Mouse (Mus musculus): Measurements from ENCODE around the gene Muc1. TPM values are rescaled to one million over a fixed set of nuclear protein-coding genes. Genes with fewer than 3 reads are reported as not detected.

Gene Muc1
- polyA plus RNA-seq, 1 experiment: 53.8 TPM

GRCm38 (mm10) chr3:89270051-89270755 is 41.3 kb downstream of the Muc1 start, which contains the start of gene Slc50a1:
Slc50a1 (minus strand) TSS chr3:89270570.
- no peaks in the 10 kb centered on the region for H3K27me3 ChIP-seq (replicated peaks; ENCODE audit: control insufficient read depth, insufficient read depth, low read length)
- TF ChIP-seq CTCF (conservative IDR thresholded peaks at IDR 0.05; ENCODE audit: insufficient read depth, insufficient read length, low read depth, low read length) (peak; percentile 42), POLR2A (IDR thresholded peaks at IDR 0.05; ENCODE audit: low read depth, low read length) (peak; percentile 38)
- peak; percentile 91 for DNase-seq
- peaks cover 22% of the 10 kb centered on the region; the same call in 1 of the 2 replicates for H3K4me1 ChIP-seq (ENCODE audit: control insufficient read depth, insufficient read depth, low read length)
- H3K4me3 ChIP-seq (ENCODE audit: insufficient read depth, low read depth, low read length): peak within 1 kb of the TSS; percentile 58
- H3K36me3 ChIP-seq (ENCODE audit: control insufficient read depth, insufficient read depth, low read length): peaks cover 6% of the 10 kb centered on the region
- H3K27ac ChIP-seq (ENCODE audit: insufficient read depth, low read depth, low read length): peak within 1 kb of the TSS; percentile 62
- WGBS: 2% methylated on average over 39 of the region's 39 CpGs

DNA sequence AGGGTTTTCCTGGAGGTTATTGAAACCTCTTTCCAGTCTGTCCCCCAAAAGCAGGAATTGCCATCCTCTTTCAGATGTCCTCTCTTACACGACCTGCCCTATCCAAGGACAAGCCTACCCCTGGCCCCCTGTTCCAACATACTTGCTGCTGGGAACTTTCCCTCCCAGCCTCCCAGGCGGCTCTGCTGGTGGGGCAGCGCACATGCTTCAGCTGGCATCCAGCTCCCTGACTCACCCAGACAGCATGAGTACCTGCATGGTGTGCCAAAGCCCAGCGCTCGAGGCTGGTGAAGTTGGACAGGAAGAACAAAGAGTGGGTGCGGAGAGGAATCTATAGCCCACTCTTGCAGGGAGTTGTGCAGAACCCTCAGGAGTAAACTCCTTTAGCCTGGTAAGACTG is 42.0 kb downstream of the Muc1 start:
- H3K4me1 ChIP-seq (ENCODE audit: control insufficient read depth, insufficient read depth, low read length): peaks cover 28% of the 10 kb centered on the region; the same call in 1 of the 2 replicates
- H3K27ac ChIP-seq (ENCODE audit: insufficient read depth, low read depth, low read length): peak overlapping the region; percentile 17
- no peaks in the 10 kb centered on the region for H3K27me3 ChIP-seq (replicated peaks; ENCODE audit: control insufficient read depth, insufficient read depth, low read length)
- DNase-seq: peak; percentile 47
- no peak overlapping the region for H3K4me3 ChIP-seq (ENCODE audit: insufficient read depth, low read depth, low read length)
- no peak for TF ChIP-seq POLR2A (IDR thresholded peaks at IDR 0.05; ENCODE audit: low read depth, low read length)
- no peak for TF ChIP-seq CTCF (conservative IDR thresholded peaks at IDR 0.05; ENCODE audit: insufficient read depth, insufficient read length, low read depth, low read length)
- peaks cover 8% of the 10 kb centered on the region for H3K36me3 ChIP-seq (ENCODE audit: control insufficient read depth, insufficient read depth, low read length)
- 35% methylated on average over 6 of the region's 6 CpGs for WGBS

- peak; percentile 62 for DNase-seq
- no peaks in the 10 kb centered on the region for H3K27me3 ChIP-seq (replicated peaks; ENCODE audit: control insufficient read depth, insufficient read depth, low read length)
- peaks cover 30% of the 10 kb centered on the region; the same call in 1 of the 2 replicates for H3K4me1 ChIP-seq (ENCODE audit: control insufficient read depth, insufficient read depth, low read length)
- H3K27ac ChIP-seq (ENCODE audit: insufficient read depth, low read depth, low read length): no peak overlapping the region
- 40% methylated on average over 6 of the region's 6 CpGs for WGBS
- H3K36me3 ChIP-seq (ENCODE audit: control insufficient read depth, insufficient read depth, low read length): peaks cover 8% of the 10 kb centered on the region
- TF ChIP-seq CTCF (conservative IDR thresholded peaks at IDR 0.05; ENCODE audit: insufficient read depth, insufficient read length, low read depth, low read length) (no peak), POLR2A (IDR thresholded peaks at IDR 0.05; ENCODE audit: low read depth, low read length) (no peak)
- H3K4me3 ChIP-seq (ENCODE audit: insufficient read depth, low read depth, low read length): no peak overlapping the region
These were observed 42.9 kb downstream of the Muc1 start for GRCm38 (mm10) chr3:89271760-89272159.

- peak; percentile 54 for DNase-seq
- Histone ChIP-seq H3K36me3 (ENCODE audit: control insufficient read depth, insufficient read depth, low read length) (peaks cover 8% of the 10 kb centered on the region), H3K4me3 (ENCODE audit: insufficient read depth, low read depth, low read length) (no peak overlapping the region), H3K4me1 (ENCODE audit: control insufficient read depth, insufficient read depth, low read length) (peaks cover 14% of the 10 kb centered on the region; the same call in 1 of the 2 replicates), H3K27ac (ENCODE audit: insufficient read depth, low read depth, low read length) (0 out of 2 replicates have a peak overlapping the region, but pooled peaks have one; percentile 4), H3K27me3 (replicated peaks; ENCODE audit: control insufficient read depth, insufficient read depth, low read length) (no peaks in the 10 kb centered on the region)
- WGBS: 62% methylated on average over 13 of the region's 13 CpGs
- TF ChIP-seq CTCF (conservative IDR thresholded peaks at IDR 0.05; ENCODE audit: insufficient read depth, insufficient read length, low read depth, low read length) (no peak), POLR2A (IDR thresholded peaks at IDR 0.05; ENCODE audit: low read depth, low read length) (no peak)
These were observed 47.2 kb downstream of the Muc1 start for GRCm38 (mm10) chr3:89276061-89276460.

GRCm38 (mm10) chr3:89277281-89278021 is 48.6 kb downstream of the Muc1 start:
- H3K4me3 ChIP-seq (ENCODE audit: insufficient read depth, low read depth, low read length): peak overlapping the region; percentile 82
- H3K36me3 ChIP-seq (ENCODE audit: control insufficient read depth, insufficient read depth, low read length): peaks cover 3% of the 10 kb centered on the region; the same call in 1 of the 2 replicates
- no peaks in the 10 kb centered on the region for H3K27me3 ChIP-seq (replicated peaks; ENCODE audit: control insufficient read depth, insufficient read depth, low read length)
- H3K27ac ChIP-seq (ENCODE audit: insufficient read depth, low read depth, low read length): peak overlapping the region; percentile 89
- TF ChIP-seq CTCF (conservative IDR thresholded peaks at IDR 0.05; ENCODE audit: insufficient read depth, insufficient read length, low read depth, low read length): no peak
- no peak for TF ChIP-seq POLR2A (IDR thresholded peaks at IDR 0.05; ENCODE audit: low read depth, low read length)
- H3K4me1 ChIP-seq (ENCODE audit: control insufficient read depth, insufficient read depth, low read length): peaks cover 18% of the 10 kb centered on the region; the same call in 1 of the 2 replicates
- WGBS: 24% methylated on average over 14 of the region's 14 CpGs
- DNase-seq: peak; percentile 56

GRCm38 (mm10) chr3:89278107-89278506 is 49.2 kb downstream of the Muc1 start:
- Histone ChIP-seq H3K4me3 (ENCODE audit: insufficient read depth, low read depth, low read length) (peak overlapping the region; percentile 82), H3K27me3 (replicated peaks; ENCODE audit: control insufficient read depth, insufficient read depth, low read length) (no peaks in the 10 kb centered on the region), H3K36me3 (ENCODE audit: control insufficient read depth, insufficient read depth, low read length) (peaks cover 3% of the 10 kb centered on the region; the same call in 1 of the 2 replicates), H3K4me1 (ENCODE audit: control insufficient read depth, insufficient read depth, low read length) (peaks cover 18% of the 10 kb centered on the region; the same call in 1 of the 2 replicates), H3K27ac (ENCODE audit: insufficient read depth, low read depth, low read length) (peak overlapping the region; percentile 89)
- TF ChIP-seq POLR2A (IDR thresholded peaks at IDR 0.05; ENCODE audit: low read depth, low read length) (peak; percentile 50), CTCF (conservative IDR thresholded peaks at IDR 0.05; ENCODE audit: insufficient read depth, insufficient read length, low read depth, low read length) (no peak)
- WGBS: 28% methylated on average over 7 of the region's 7 CpGs
- DNase-seq: peak; percentile 95
